Mouse (Mus musculus) liver, embryonic 14.5 days (tissue): ENCODE measurements around the gene Ccdc187. TPM values are rescaled to one million over a fixed set of nuclear protein-coding genes. Genes with fewer than 3 reads are reported as not detected.

ENCODE experiments used
- ATAC-seq: fragments of 200-750 bp; cut with Nextera tagmentation; 2 replicates; pipeline ENCODE4 v1.8.0; 2017; ENCODE audit warnings: moderate number of reproducible peaks, mild to moderate bottlenecking, moderate library complexity; ENCODE audit not compliant: insufficient read depth
- DNase-seq, 3 experiments: peaks; one replicate each; pipeline ENCODE4 v3.0.0-alpha.2; 2012 to 2013; ENCODE audit warnings: low read depth in 3 of 3, low spot score in 3 of 3
- H3K27ac ChIP-seq: fragments of 300-500 bp; sonication (generic); 2 replicates; pipeline ENCODE4 v1.5.1; 2014; ENCODE audit warnings: moderate library complexity, mild to moderate bottlenecking, control low read depth, inconsistent platforms
- H3K27me3 ChIP-seq: fragments of 300-500 bp; sonication (generic); 2 replicates; pipeline ENCODE4 v1.6.1; 2014; ENCODE audit warnings: mild to moderate bottlenecking, low read length, moderate library complexity; ENCODE audit not compliant: control insufficient read depth, insufficient read depth
- H3K36me3 ChIP-seq: fragments of 300-500 bp; sonication (generic); replicated peaks from 2 replicates; pipeline ENCODE4 v1.6.1; 2014; ENCODE audit warnings: low read depth; ENCODE audit not compliant: control insufficient read depth, insufficient read depth
- H3K4me1 ChIP-seq, 2 experiments: fragments of 200-500 bp in 1 of 2; fragments of 300-500 bp in 1 of 2; sonication (generic) in 1 of 2; replicated peaks; 2 replicates each; pipeline ENCODE4 v1.6.1; 2012 to 2014; ENCODE audit warnings: antibody characterized with exemption in 1 of 2, inconsistent platforms in 1 of 2, low read length in 1 of 2; ENCODE audit not compliant: control insufficient read depth in 2 of 2, insufficient read depth in 2 of 2
- H3K4me2 ChIP-seq: fragments of 300-500 bp; sonication (generic); 2 replicates; pipeline ENCODE4 v1.6.1; 2014; ENCODE audit warnings: low read depth, mild to moderate bottlenecking, control low read depth, moderate library complexity
- H3K4me3 ChIP-seq, 2 experiments: fragments of 200-500 bp in 1 of 2; fragments of 300-500 bp in 1 of 2; sonication (generic) in 1 of 2; 2 replicates each; pipeline ENCODE4 v1.5.1; 2012 to 2014; ENCODE audit warnings: low read depth in 2 of 2, low read length in 2 of 2, mild to moderate bottlenecking in 2 of 2, control low read depth in 1 of 2, inconsistent platforms in 1 of 2, moderate library complexity in 1 of 2; ENCODE audit not compliant: insufficient read depth in 1 of 2
- H3K9ac ChIP-seq: fragments of 300-500 bp; sonication (generic); replicated peaks from 2 replicates; pipeline ENCODE4 v1.6.1; 2014; ENCODE audit warnings: mild to moderate bottlenecking, control low read depth, moderate library complexity
- H3K9me3 ChIP-seq: fragments of 300-500 bp; sonication (generic); 2 replicates; pipeline ENCODE4 v1.6.1; 2016; ENCODE audit warnings: low read length, mixed read lengths; ENCODE audit not compliant: control insufficient read depth
- CTCF ChIP-seq: IDR thresholded peaks from 2 replicates; pipeline ENCODE4 v1.5.1; 2016; ENCODE audit warnings: antibody characterized with exemption, low read depth, control low read depth
- EP300 ChIP-seq: IDR thresholded peaks from 2 replicates; pipeline ENCODE4 v1.6.1; 2016; ENCODE audit warnings: antibody characterized with exemption, low read depth
- WGBS: fragments of 180-500 bp; shearing (Covaris S2); extraction: QIAGEN DNeasy Blood & Tissue Kit; methylation state at CpG from one replicate; pipeline ENCODE4 v1.1.7; 2014; ENCODE audit not compliant: insufficient replicate concordance; 5-methylcytosine and 5-hydroxymethylcytosine counted together
- polyA plus RNA-seq, 2 experiments: library from polyadenylated mRNA; depleted of rRNA in 1 of 2; stranded (reverse) in 1 of 2; unstranded in 1 of 2; fragments of >200 nt; fragmentation: Nextera tagmentation in 1 of 2; extraction: Ambion mirVana in 1 of 2; gene quantifications; 2 replicates each; pipeline versions ENCODE4 v1.2.1 to v1.2.3; 2012 to 2014

The Ccdc187 gene
- polyA plus RNA-seq, 2 experiments, result 0.06 TPM; not detected in 1

GRCm38 (mm10) chr2:26280594-26280993 lies 13.8 kb downstream of the Ccdc187 start:
- Histone ChIP-seq H3K4me1 (no peaks in the 10 kb centered on the region), H3K36me3 (no peaks in the 10 kb centered on the region), H3K4me2 (no peak overlapping the region), H3K9me3 (no peaks in the 10 kb centered on the region), H3K27ac (no peak overlapping the region), H3K9ac (no peak overlapping the region), H3K27me3 (no peaks in the 10 kb centered on the region), H3K4me3 (no peak overlapping the region)
- no peak for TF ChIP-seq CTCF
- WGBS, result 69% methylated on average over 11 of the region's 11 CpGs
- DNase-seq, result no peak
- no peak for ATAC-seq

GRCm38 (mm10) chr2:26279712-26280111 lies 14.6 kb downstream of the Ccdc187 start:
- Histone ChIP-seq H3K36me3 (no peaks in the 10 kb centered on the region), H3K4me3 (no peak overlapping the region), H3K4me1 (no peaks in the 10 kb centered on the region), H3K9me3 (no peaks in the 10 kb centered on the region), H3K4me2 (no peak overlapping the region), H3K9ac (no peak overlapping the region), H3K27me3 (no peaks in the 10 kb centered on the region), H3K27ac (no peak overlapping the region)
- DNase-seq (no peak), ATAC-seq (no peak)
- 55% methylated on average over 3 of the region's 3 CpGs for WGBS
- TF ChIP-seq CTCF (no peak), EP300 (no peak)

- TF ChIP-seq CTCF (peak; percentile 80), EP300 (no peak)
- H3K4me3 ChIP-seq, result no peak overlapping the region
- DNase-seq, result peak; percentile 2 to 7 (median 5)
- WGBS, result 15% methylated on average over 7 of the region's 7 CpGs
- H3K36me3 ChIP-seq, result no peaks in the 10 kb centered on the region
- no peak for ATAC-seq
- H3K9ac ChIP-seq, result no peak overlapping the region
- no peaks in the 10 kb centered on the region for H3K9me3 ChIP-seq
- no peak overlapping the region for H3K4me2 ChIP-seq
- H3K4me1 ChIP-seq, result no peaks in the 10 kb centered on the region
- H3K27ac ChIP-seq, result no peak overlapping the region
- H3K27me3 ChIP-seq, result no peaks in the 10 kb centered on the region
Measured at GRCm38 (mm10) chr2:26273611-26274010, 20.7 kb downstream of the Ccdc187 start.

GRCm38 (mm10) chr2:26268216-26268615 lies 26.1 kb downstream of the Ccdc187 start:
- Histone ChIP-seq H3K36me3 (no peaks in the 10 kb centered on the region), H3K4me1 (no peaks in the 10 kb centered on the region), H3K27ac (no peak overlapping the region), H3K4me3 (no peak overlapping the region), H3K9me3 (no peaks in the 10 kb centered on the region), H3K27me3 (no peaks in the 10 kb centered on the region), H3K9ac (no peak overlapping the region), H3K4me2 (no peak overlapping the region)
- ATAC-seq (no peak), DNase-seq (no peak)
- no peak for TF ChIP-seq EP300
- no peak for TF ChIP-seq CTCF
- WGBS, result 37% methylated on average over 3 of the region's 3 CpGs

GRCm38 (mm10) chr2:26266066-26266742 lies 28.2 kb downstream of the Ccdc187 start:
- no peak overlapping the region for H3K27ac ChIP-seq
- DNase-seq (no peak), ATAC-seq (no peak)
- no peak overlapping the region for H3K9ac ChIP-seq
- no peaks in the 10 kb centered on the region for H3K27me3 ChIP-seq
- H3K4me1 ChIP-seq, result no peaks in the 10 kb centered on the region
- no peak overlapping the region for H3K4me2 ChIP-seq
- 55% methylated on average over 10 of the region's 10 CpGs for WGBS
- H3K36me3 ChIP-seq, result no peaks in the 10 kb centered on the region
- no peaks in the 10 kb centered on the region for H3K9me3 ChIP-seq
- no peak overlapping the region for H3K4me3 ChIP-seq
- TF ChIP-seq EP300 (no peak), CTCF (no peak)
